ENCODE assay signal across 8 mouse cellular contexts in the genomic region with DNA sequence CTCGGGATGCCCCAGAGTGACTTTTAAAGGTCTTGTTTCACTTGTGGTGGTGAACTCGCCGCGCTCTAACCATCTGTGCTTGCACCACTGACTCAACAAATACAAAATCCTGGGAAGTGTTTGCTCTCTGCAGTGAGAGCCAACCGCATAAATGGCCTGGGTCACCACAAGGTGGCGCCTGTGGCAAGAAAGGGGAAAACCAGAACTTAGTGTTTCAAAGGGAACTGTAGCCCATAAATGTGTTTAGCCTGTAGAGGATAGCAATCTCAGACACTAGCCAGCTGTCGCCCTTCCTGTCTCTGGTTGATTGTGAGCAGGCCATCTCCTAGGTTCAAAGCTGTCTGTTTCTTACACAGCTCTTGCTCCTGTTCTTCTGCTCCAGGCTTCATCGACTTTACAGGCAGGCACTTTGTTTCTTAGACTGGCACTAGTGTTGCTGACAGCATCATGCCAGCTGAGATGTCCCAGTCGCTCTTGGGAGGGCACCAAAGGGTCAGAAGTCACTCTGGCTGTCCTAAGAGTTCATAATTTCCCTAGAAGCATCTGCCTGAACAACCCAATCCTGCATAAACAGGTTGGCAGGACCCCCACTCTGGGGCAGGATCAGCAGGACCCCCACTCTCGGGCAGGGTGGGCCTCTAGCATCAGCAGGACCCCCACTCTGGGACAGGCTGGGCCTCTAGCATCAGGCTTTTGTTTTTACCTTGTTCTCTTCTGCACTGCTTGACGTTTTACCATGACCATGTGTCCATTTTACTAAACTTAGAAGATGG. TPM values are rescaled to one million over a fixed set of nuclear protein-coding genes. Genes with fewer than 3 reads are reported as not detected.
DNase-seq lines count a peak whose midpoint lies in the region; ATAC-seq and TF ChIP-seq lines count a peak whose summit lies in the region.

No protein-coding gene starts in this region.

- peak; percentile 64 for ATAC-seq in forebrain, embryonic 16.5 days
- ATAC-seq in lung, embryonic 14.5 days (ENCODE audit: insufficient read depth) = peak; percentile 81

- DNase-seq in cerebellum, adult 11 months = peak; percentile 54
- DNase-seq in heart, postnatal 4 days = peak; percentile 89
- DNase-seq in layer of hippocampus, adult 18-20 months (ENCODE audit: low spot score in 2 of 2) = peak; percentile 54 to 88
- DNase-seq in lung, embryonic 14.5 days = peak; percentile 86
- DNase-seq in ovary, adult 18-20 months (ENCODE audit: low spot score) = peak; percentile 56
- peak; percentile 32 to 39 for DNase-seq in thymus, adult 18-20 months

- H3K27me3 ChIP-seq in E14TG2a.4 (ENCODE audit: insufficient read depth, low read length) = no peaks in the 10 kb centered on the region
- no peaks in the 10 kb centered on the region for H3K27me3 ChIP-seq in forebrain, embryonic 16.5 days (replicated peaks; ENCODE audit: control insufficient read depth, insufficient read depth, low read length)
- no peaks in the 10 kb centered on the region for H3K27me3 ChIP-seq in lung, embryonic 14.5 days (ENCODE audit: insufficient read depth, low read length)

- H3K36me3 ChIP-seq in E14TG2a.4 (ENCODE audit: insufficient read depth, low read length) = peaks cover 75% of the 10 kb centered on the region
- peaks cover 18% of the 10 kb centered on the region for H3K36me3 ChIP-seq in forebrain, embryonic 16.5 days (ENCODE audit: control insufficient read depth, insufficient read depth)
- peaks cover 45% of the 10 kb centered on the region for H3K36me3 ChIP-seq in lung, embryonic 14.5 days (ENCODE audit: insufficient read depth)

- H3K9me3 ChIP-seq in E14TG2a.4 (ENCODE audit: low read length) = no peaks in the 10 kb centered on the region
- H3K9me3 ChIP-seq in forebrain, embryonic 16.5 days (ENCODE audit: control insufficient read depth, low read length) = no peaks in the 10 kb centered on the region
- H3K9me3 ChIP-seq in lung, embryonic 14.5 days (ENCODE audit: low read depth, low read length) = no peaks in the 10 kb centered on the region

- no peak overlapping the region for H3K27ac ChIP-seq in forebrain, embryonic 16.5 days (ENCODE audit: low read length)
- H3K27ac ChIP-seq in lung, embryonic 14.5 days (ENCODE audit: low read depth) = no peak overlapping the region

- 53% methylated on average over 11 of the region's 11 CpGs for WGBS in forebrain, embryonic 16.5 days
- WGBS in lung, embryonic 14.5 days = 48% methylated on average over 11 of the region's 11 CpGs

- H3K4me1 ChIP-seq in E14TG2a.4 (replicated peaks; ENCODE audit: low read depth, low read length) = peaks cover 18% of the 10 kb centered on the region
- H3K4me1 ChIP-seq in forebrain, embryonic 16.5 days (replicated peaks; ENCODE audit: control insufficient read depth, insufficient read depth, low read length) = peaks cover 10% of the 10 kb centered on the region
- no peaks in the 10 kb centered on the region for H3K4me1 ChIP-seq in lung, embryonic 14.5 days (ENCODE audit: insufficient read depth)

- H3K4me3 ChIP-seq in E14TG2a.4 (replicated peaks; ENCODE audit: low read length) = no peak overlapping the region
- H3K4me3 ChIP-seq in forebrain, embryonic 16.5 days (replicated peaks; ENCODE audit: low read length) = no peak overlapping the region
- H3K4me3 ChIP-seq in lung, embryonic 14.5 days (ENCODE audit: low read depth, low read length) = no peak overlapping the region

- H3K4me2 ChIP-seq in forebrain, embryonic 16.5 days (ENCODE audit: low read length) = no peak overlapping the region
- H3K4me2 ChIP-seq in lung, embryonic 14.5 days = no peak overlapping the region

- H3K9ac ChIP-seq in forebrain, embryonic 16.5 days (replicated peaks; ENCODE audit: low read depth, low read length) = no peak overlapping the region
- H3K9ac ChIP-seq in lung, embryonic 14.5 days = no peak overlapping the region

- TF ChIP-seq CTCF in E14TG2a.4 (conservative IDR thresholded peaks at IDR 0.05; ENCODE audit: low read length) = peak; percentile 83
- TF ChIP-seq CTCF in lung, embryonic 14.5 days (IDR thresholded peaks at IDR 0.05; ENCODE audit: low read depth) = peak; percentile 84

RNA-seq across cellular contexts. Expression of a gene that starts 13.2 kb away (rescaled TPM):
- polyA plus RNA-seq in forebrain, embryonic 16.5 days (2015; fragmentation: Nextera tagmentation; extraction: Ambion mirVana) = 87.6 and 92.1 TPM in 2 replicates
- total RNA-seq in heart, postnatal 4 days (2021) = 10 to 100 TPM; 17.6 to 17.7 TPM
- total RNA-seq in layer of hippocampus, adult 18-20 months (2021) = 10 to 100 TPM; 21.4 to 22.3 TPM
- polyA plus RNA-seq in lung, embryonic 14.5 days (2014; fragmentation: Nextera tagmentation; extraction: Ambion mirVana) = 53.6 and 54.4 TPM in 2 replicates

RNA-seq across cellular contexts. Expression of a gene that starts 13.4 kb away (rescaled TPM):
- 0.17 and 0.18 TPM in 2 replicates for polyA plus RNA-seq in forebrain, embryonic 16.5 days (2015; fragmentation: Nextera tagmentation; extraction: Ambion mirVana)
- under 1 TPM; 0.09 to 0.12 TPM for total RNA-seq in heart, postnatal 4 days (2021)
- total RNA-seq in layer of hippocampus, adult 18-20 months (2021) = under 1 TPM in 1 of 2 experiments, not detected in 1; 0.35 TPM
- polyA plus RNA-seq in lung, embryonic 14.5 days (2014; fragmentation: Nextera tagmentation; extraction: Ambion mirVana) = 0.49 and 0.50 TPM in 2 replicates

RNA-seq across cellular contexts. Expression of a gene that starts 42.4 kb away (rescaled TPM):
- 3.5 and 3.6 TPM in 2 replicates for polyA plus RNA-seq in forebrain, embryonic 16.5 days (2015; fragmentation: Nextera tagmentation; extraction: Ambion mirVana)
- 1 to 10 TPM; 6.4 to 7.5 TPM for total RNA-seq in heart, postnatal 4 days (2021)
- 10 to 100 TPM; 31.6 to 31.8 TPM for total RNA-seq in layer of hippocampus, adult 18-20 months (2021)
- polyA plus RNA-seq in lung, embryonic 14.5 days (2014; fragmentation: Nextera tagmentation; extraction: Ambion mirVana) = 5.1 and 5.5 TPM in 2 replicates

Comparison
In these comparisons a context has a peak if more than half of its experiments do, and no peak if none do; other contexts are left out.
1. DNase-seq: peak in every context shown above with its lines; median percentile 89 in heart, postnatal 4 days; 86 in lung, embryonic 14.5 days; 71 in layer of hippocampus, adult 18-20 months; 56 in ovary, adult 18-20 months; 54 in cerebellum, adult 11 months; 36 in thymus, adult 18-20 months.